Mouse (Mus musculus) liver, embryonic 12.5 days (tissue): ENCODE results near the gene Gpr3. TPM values are rescaled to one million over a fixed set of nuclear protein-coding genes. Genes with fewer than 3 reads are reported as not detected.

Experiments
- ATAC-seq: fragments of 200-750 bp; cut with Nextera tagmentation; 2 replicates; pipeline ENCODE4 v1.8.0; 2017; ENCODE audit warnings: moderate number of reproducible peaks, mild to moderate bottlenecking, moderate library complexity
- H3K27ac ChIP-seq: fragments of 300-500 bp; sonication (generic); 2 replicates; pipeline ENCODE4 v1.5.1; 2016; ENCODE audit warnings: mild to moderate bottlenecking
- H3K27me3 ChIP-seq: fragments of 300-500 bp; sonication (generic); replicated peaks from 2 replicates; pipeline ENCODE4 v1.6.1; 2016; ENCODE audit warnings: mild to moderate bottlenecking, moderate library complexity
- H3K36me3 ChIP-seq: fragments of 300-500 bp; sonication (generic); 2 replicates; pipeline ENCODE4 v1.6.1; 2016; ENCODE audit warnings: mild to moderate bottlenecking, moderate library complexity
- H3K4me1 ChIP-seq: fragments of 300-500 bp; sonication (generic); 2 replicates; pipeline ENCODE4 v1.6.1; 2016
- H3K4me2 ChIP-seq: fragments of 300-500 bp; sonication (generic); 2 replicates; pipeline ENCODE4 v1.6.1; 2016; ENCODE audit warnings: mild to moderate bottlenecking, moderate library complexity
- H3K4me3 ChIP-seq: fragments of 300-500 bp; sonication (generic); 2 replicates; pipeline ENCODE4 v1.5.1; 2016; ENCODE audit warnings: mild to moderate bottlenecking, moderate library complexity
- H3K9ac ChIP-seq: fragments of 300-500 bp; sonication (generic); 2 replicates; pipeline ENCODE4 v1.6.1; 2016; ENCODE audit warnings: mild to moderate bottlenecking, moderate library complexity
- H3K9me3 ChIP-seq: fragments of 300-500 bp; sonication (generic); replicated peaks from 2 replicates; pipeline ENCODE4 v1.6.1; 2016; ENCODE audit warnings: mild to moderate bottlenecking, moderate library complexity
- WGBS: fragments of 180-500 bp; shearing (Covaris S2); methylation state at CpG from one replicate; pipeline ENCODE4 v1.1.7; 2016; ENCODE audit not compliant: insufficient replicate concordance; 5-methylcytosine and 5-hydroxymethylcytosine counted together
- polyA plus RNA-seq: library from polyadenylated mRNA; unstranded; fragments of >200 nt; fragmentation: Nextera tagmentation; extraction: Ambion mirVana; gene quantifications from 2 replicates; pipeline ENCODE4 v1.2.1, GENCODE M21; 2016

Gene Gpr3
- polyA plus RNA-seq, 1 experiment from 2014 or later: not detected

DNA sequence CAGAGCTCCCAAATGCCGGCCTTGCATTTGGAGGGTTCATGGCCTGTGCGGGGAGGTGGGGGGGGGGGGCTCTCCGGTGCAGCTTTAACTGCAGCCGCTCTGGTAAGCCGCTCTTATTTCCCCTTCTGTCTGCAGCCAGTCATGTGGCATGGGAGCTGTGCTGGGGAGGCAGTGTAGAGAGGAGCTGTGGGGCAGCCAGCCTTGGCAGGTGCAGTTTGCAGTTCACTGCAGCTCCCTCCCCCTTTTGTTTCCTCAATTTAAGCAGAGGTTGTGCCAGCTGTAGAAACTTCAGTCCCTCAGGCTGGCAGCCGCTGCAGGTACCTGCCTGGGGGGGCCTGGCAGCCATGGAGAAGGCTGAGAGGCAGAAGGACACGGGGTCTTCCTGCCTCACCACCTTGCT is 15.5 kb downstream of the Gpr3 start:
- Histone ChIP-seq H3K4me1 (peaks cover 42% of the 10 kb centered on the region), H3K4me2 (no peak overlapping the region), H3K27me3 (no peaks in the 10 kb centered on the region), H3K4me3 (no peak overlapping the region), H3K27ac (no peak overlapping the region), H3K9ac (no peak overlapping the region), H3K36me3 (peaks cover 60% of the 10 kb centered on the region), H3K9me3 (no peaks in the 10 kb centered on the region)
- WGBS: 72% methylated on average over 7 of the region's 7 CpGs
- no peak for ATAC-seq

DNA sequence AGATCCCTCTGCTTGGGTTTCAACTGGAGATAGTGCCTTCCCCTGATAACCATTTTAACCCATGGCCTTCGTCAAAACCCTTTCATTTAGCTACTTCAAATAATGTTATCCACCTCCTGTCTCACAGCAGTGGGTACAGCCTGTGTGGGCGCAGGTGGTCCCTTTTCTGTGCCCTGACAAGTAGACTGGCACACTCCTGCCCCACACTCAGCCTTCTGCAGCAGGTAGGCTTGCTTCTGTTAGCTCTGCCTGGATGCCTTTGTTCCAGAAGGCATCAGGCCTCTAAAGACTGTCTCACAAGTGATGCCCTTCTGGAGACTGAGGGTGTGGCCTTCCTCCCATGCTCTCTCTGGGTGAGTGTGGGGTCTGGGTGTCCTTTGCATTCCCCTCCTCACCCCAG is 16.2 kb downstream of the Gpr3 start:
- no peaks in the 10 kb centered on the region for H3K27me3 ChIP-seq

DNA sequence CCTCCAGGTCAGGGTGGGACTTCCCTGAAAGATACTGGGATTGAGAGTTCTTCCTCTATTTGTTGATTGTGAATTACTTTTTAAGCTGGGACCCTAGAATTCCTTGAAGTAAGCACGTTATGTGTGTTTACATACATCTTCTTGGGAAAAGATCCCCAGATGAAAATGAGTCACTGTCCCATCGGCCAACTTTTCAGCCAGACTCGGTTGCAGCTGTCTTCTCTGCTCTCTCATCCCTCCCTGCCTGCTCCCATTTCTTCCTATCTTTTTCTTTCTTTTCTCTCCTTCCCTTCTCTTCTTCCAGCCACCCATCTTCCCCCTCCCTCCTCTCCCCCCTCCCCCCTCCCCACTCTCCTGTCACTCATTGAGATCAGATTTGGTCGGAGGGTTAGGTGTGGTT is 17.3 kb downstream of the Gpr3 start:
- Histone ChIP-seq H3K36me3 (peaks cover 78% of the 10 kb centered on the region), H3K27me3 (no peaks in the 10 kb centered on the region), H3K4me1 (peaks cover 23% of the 10 kb centered on the region), H3K9me3 (no peaks in the 10 kb centered on the region), H3K4me3 (no peak overlapping the region), H3K9ac (no peak overlapping the region), H3K4me2 (no peak overlapping the region), H3K27ac (no peak overlapping the region)
- ATAC-seq: no peak
- WGBS: 64% methylated on average over 4 of the region's 4 CpGs

More for the DNA sequence above, 16.2 kb downstream of the Gpr3 start:
- no peak overlapping the region for H3K27ac ChIP-seq
- ATAC-seq: no peak
- peaks cover 67% of the 10 kb centered on the region for H3K36me3 ChIP-seq
- no peaks in the 10 kb centered on the region for H3K9me3 ChIP-seq
- WGBS: 62% methylated on average over 2 of the region's 2 CpGs
- peaks cover 34% of the 10 kb centered on the region for H3K4me1 ChIP-seq
- no peak overlapping the region for H3K9ac ChIP-seq
- no peak overlapping the region for H3K4me3 ChIP-seq
- no peak overlapping the region for H3K4me2 ChIP-seq

GRCm38 (mm10) chr4:133194482-133194881 is 17.9 kb downstream of the Gpr3 start:
- H3K4me1 ChIP-seq: peaks cover 20% of the 10 kb centered on the region
- no peaks in the 10 kb centered on the region for H3K9me3 ChIP-seq
- peaks cover 83% of the 10 kb centered on the region for H3K36me3 ChIP-seq
- no peak overlapping the region for H3K9ac ChIP-seq
- no peaks in the 10 kb centered on the region for H3K27me3 ChIP-seq
- no peak overlapping the region for H3K4me3 ChIP-seq
- no peak overlapping the region for H3K4me2 ChIP-seq
- H3K27ac ChIP-seq: no peak overlapping the region
- 92% methylated on average over 9 of the region's 11 CpGs for WGBS
- ATAC-seq: no peak

DNA sequence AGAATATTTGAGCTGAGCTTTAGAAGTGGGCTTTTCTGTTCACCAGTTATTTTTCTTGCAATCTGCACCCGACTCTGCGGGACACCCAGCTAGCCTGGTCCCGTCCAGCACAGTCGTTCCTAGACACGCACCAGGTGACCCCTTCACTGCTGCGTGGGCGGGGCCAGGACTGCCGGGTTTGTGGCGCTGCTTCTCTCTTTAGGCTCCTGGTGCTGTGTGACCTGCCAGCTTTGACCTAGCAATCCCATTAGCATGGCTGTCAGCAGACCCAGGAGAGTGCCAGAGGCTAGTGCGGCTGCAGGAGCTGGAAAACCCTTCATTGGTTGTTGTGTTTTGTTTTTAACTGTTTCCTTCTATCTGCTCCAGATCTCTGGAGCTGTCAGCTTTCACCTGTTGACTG is 22.9 kb downstream of the Gpr3 start:
- ATAC-seq: no peak
- Histone ChIP-seq H3K4me3 (no peak overlapping the region), H3K9ac (no peak overlapping the region), H3K27ac (no peak overlapping the region), H3K4me2 (no peak overlapping the region), H3K4me1 (0 out of 2 replicates have a peak, but pooled peaks cover under 1% of the 10 kb centered on the region), H3K36me3 (peaks cover 98% of the 10 kb centered on the region), H3K9me3 (no peaks in the 10 kb centered on the region), H3K27me3 (no peaks in the 10 kb centered on the region)
- 75% methylated on average over 10 of the region's 10 CpGs for WGBS

GRCm38 (mm10) chr4:133186856-133187255 is 25.5 kb downstream of the Gpr3 start:
- Histone ChIP-seq H3K36me3 (peaks cover 86% of the 10 kb centered on the region), H3K9me3 (no peaks in the 10 kb centered on the region), H3K4me1 (peaks cover 10% of the 10 kb centered on the region; the same call in 1 of the 2 replicates), H3K9ac (no peak overlapping the region), H3K4me2 (no peak overlapping the region), H3K4me3 (no peak overlapping the region), H3K27ac (no peak overlapping the region), H3K27me3 (no peaks in the 10 kb centered on the region)
- WGBS: 81% methylated on average over 5 of the region's 5 CpGs
- ATAC-seq: no peak

DNA sequence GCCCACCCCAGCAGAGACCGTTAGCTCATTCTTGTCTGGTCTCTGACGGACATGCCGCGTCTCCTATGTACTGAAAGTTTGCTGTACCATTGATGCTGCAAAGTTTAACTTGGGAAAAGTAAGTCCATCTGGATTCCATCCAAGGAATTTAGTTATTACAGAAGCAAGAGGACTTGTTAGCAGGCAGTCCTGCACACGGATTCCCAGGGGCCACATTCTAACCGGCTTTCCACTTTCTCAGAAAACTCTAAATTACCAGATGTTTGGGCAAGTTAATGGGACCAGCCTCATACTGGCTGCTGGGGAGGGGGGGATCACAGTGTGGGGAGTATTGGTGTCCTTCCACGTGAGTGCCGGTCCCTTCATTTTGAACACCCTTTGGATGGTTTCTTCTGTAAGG is 26.4 kb downstream of the Gpr3 start:
- WGBS: 87% methylated on average over 8 of the region's 8 CpGs
- Histone ChIP-seq H3K9me3 (no peaks in the 10 kb centered on the region), H3K36me3 (peaks cover 86% of the 10 kb centered on the region), H3K27me3 (no peaks in the 10 kb centered on the region), H3K9ac (no peak overlapping the region), H3K27ac (no peak overlapping the region), H3K4me1 (peaks cover 10% of the 10 kb centered on the region; the same call in 1 of the 2 replicates), H3K4me3 (no peak overlapping the region), H3K4me2 (no peak overlapping the region)
- ATAC-seq: no peak

DNA sequence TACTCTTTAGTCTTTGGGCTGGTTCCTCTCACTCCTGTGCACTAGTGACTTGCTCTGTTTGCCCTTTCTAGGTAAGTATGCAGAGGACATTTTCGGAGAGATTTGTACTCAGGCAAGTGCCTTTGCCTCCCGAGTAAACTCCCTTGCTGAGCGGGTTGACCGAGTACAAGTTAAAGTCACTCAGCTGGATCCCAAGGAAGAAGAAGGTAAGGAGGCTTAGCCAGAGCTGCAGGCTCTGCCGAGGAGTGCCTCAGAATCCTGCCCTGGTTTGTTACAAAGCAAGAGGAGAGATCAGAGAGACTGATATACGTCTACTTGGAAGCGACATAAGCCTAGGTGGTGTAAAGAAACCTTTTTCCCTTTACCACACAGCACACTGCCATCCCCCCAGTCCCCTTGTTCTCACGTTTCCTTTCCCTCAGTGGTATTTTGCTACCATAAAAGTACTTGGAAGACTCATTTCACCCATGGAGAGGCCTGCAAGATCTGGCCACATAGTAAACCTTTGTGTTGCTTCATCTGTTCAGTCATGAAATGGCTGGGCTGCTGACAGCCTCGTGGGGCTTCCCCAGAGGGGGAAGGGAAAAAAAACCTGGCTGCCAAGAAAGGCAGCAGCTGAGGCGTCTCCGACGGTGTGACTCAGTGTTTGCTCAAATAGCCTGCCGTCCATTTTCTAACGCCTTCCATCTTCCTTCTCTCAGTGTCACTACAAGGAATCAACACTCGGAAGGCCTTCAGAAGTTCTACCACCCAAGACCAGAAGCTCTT is 27.3 kb downstream of the Gpr3 start:
- H3K9me3 ChIP-seq: no peaks in the 10 kb centered on the region
- no peak overlapping the region for H3K4me2 ChIP-seq
- peaks cover 10% of the 10 kb centered on the region; the same call in 1 of the 2 replicates for H3K4me1 ChIP-seq
- H3K9ac ChIP-seq: no peak overlapping the region
- ATAC-seq: no peak
- peaks cover 85% of the 10 kb centered on the region for H3K36me3 ChIP-seq
- H3K27me3 ChIP-seq: no peaks in the 10 kb centered on the region
- H3K4me3 ChIP-seq: no peak overlapping the region
- 74% methylated on average over 15 of the region's 15 CpGs for WGBS
- peak overlapping the region; percentile 23; the same call in 1 of the 2 replicates for H3K27ac ChIP-seq

- Histone ChIP-seq H3K4me3 (no peak overlapping the region), H3K9me3 (no peaks in the 10 kb centered on the region), H3K36me3 (peaks cover 84% of the 10 kb centered on the region), H3K4me2 (no peak overlapping the region), H3K4me1 (peaks cover 12% of the 10 kb centered on the region; the same call in 1 of the 2 replicates), H3K27me3 (no peaks in the 10 kb centered on the region), H3K9ac (no peak overlapping the region), H3K27ac (peak overlapping the region; percentile 23; the same call in 1 of the 2 replicates)
- ATAC-seq: no peak
- 80% methylated on average over 14 of the region's 14 CpGs for WGBS
Measured at GRCm38 (mm10) chr4:133184031-133184897, 28.1 kb downstream of the Gpr3 start.

DNA sequence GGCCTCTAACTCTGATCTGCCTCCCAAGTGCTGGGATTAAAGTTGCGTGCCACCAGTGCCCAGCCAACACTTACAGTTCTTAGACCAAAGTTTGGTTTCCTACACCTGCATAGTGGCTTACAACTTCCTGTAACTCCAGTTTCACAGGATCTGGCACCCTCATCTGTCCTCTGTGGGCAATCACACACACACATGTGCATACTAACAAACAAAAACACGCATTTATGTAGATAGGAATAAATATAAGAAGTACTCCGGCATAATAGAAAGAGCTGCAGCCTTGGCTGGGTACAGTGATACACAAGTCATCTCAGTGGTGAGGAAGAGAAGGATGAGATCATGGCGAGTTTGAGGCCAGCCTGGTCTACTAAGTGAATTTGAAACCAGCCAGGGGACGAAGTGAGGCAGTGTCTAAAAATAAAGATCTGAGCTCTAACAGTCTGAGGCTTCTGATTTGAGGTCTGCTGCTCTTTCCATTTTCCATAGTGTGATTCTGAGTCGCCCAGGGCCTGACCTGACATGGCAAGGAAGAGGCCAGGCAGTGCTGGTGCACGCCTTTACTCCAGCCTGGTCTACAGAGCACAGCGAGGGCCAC is 29.8 kb downstream of the Gpr3 start:
- H3K27me3 ChIP-seq: no peaks in the 10 kb centered on the region
- no peak for ATAC-seq
- H3K27ac ChIP-seq: no peak overlapping the region

DNA sequence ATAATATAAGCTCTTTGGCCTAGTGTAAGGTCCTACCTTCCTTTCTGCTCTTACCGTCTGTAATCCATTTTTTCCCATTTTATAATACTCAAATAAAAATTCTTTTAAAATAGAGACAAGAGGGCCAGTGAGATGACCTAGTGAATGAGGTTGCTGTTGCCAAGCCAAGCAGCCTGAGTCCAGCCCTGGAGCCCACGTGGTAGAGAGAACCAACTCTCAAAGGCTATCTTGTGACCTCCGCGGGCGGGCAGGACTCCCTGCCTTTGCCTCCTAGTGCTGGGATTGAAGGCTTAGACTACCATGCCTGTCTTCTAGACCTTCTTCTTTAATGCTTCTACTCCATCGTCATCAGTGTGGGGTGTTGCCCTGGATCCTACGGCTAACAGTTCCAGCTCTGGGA is 33.1 kb downstream of the Gpr3 start:
- Histone ChIP-seq H3K9me3 (no peaks in the 10 kb centered on the region), H3K27me3 (no peaks in the 10 kb centered on the region), H3K36me3 (peaks cover 67% of the 10 kb centered on the region), H3K4me2 (no peak overlapping the region), H3K27ac (peak overlapping the region; percentile 81; the same call in 1 of the 2 replicates), H3K9ac (peak overlapping the region; percentile 44; the same call in 1 of the 2 replicates), H3K4me1 (peaks cover 59% of the 10 kb centered on the region), H3K4me3 (no peak overlapping the region)
- no peak for ATAC-seq
- WGBS: 87% methylated on average over 7 of the region's 7 CpGs

More for the DNA sequence above, 29.8 kb downstream of the Gpr3 start:
- Histone ChIP-seq H3K36me3 (peaks cover 82% of the 10 kb centered on the region), H3K4me1 (peaks cover 29% of the 10 kb centered on the region), H3K4me3 (no peak overlapping the region), H3K9ac (no peak overlapping the region), H3K4me2 (no peak overlapping the region), H3K9me3 (no peaks in the 10 kb centered on the region)
- WGBS: 83% methylated on average over 8 of the region's 8 CpGs
